Mouse (Mus musculus) retina, postnatal 1 day (tissue): ENCODE results near the gene Rnf157.

ENCODE experiments used
- DNase-seq: peaks from one replicate; pipeline ENCODE4 v3.0.0-alpha.2; 2012

Rnf157 gene

GRCm38 (mm10) chr11:116334417-116334782 is 78.4 kb downstream of the Rnf157 start:
- DNase-seq: peak; percentile 29

GRCm38 (mm10) chr11:116333526-116334416 is 79.1 kb downstream of the Rnf157 start:
- DNase-seq: peak; percentile 37

- no peak for DNase-seq
These were observed 79.9 kb downstream of the Rnf157 start for GRCm38 (mm10) chr11:116332983-116333270.

GRCm38 (mm10) chr11:116332232-116332982 is 80.4 kb downstream of the Rnf157 start:
- peak; percentile 93 for DNase-seq

GRCm38 (mm10) chr11:116330211-116330518 is 82.7 kb downstream of the Rnf157 start:
- DNase-seq: no peak

- DNase-seq: peak; percentile 86
These were observed 83.3 kb downstream of the Rnf157 start for GRCm38 (mm10) chr11:116329314-116330210.

GRCm38 (mm10) chr11:116326963-116327603 is 85.7 kb downstream of the Rnf157 start:
- DNase-seq: no peak

GRCm38 (mm10) chr11:116318719-116319659 is 93.8 kb downstream of the Rnf157 start:
- peak; percentile 86 for DNase-seq

- DNase-seq: peak; percentile 46
These were observed 100.5 kb downstream of the Rnf157 start for GRCm38 (mm10) chr11:116312359-116312758.

- DNase-seq: no peak
These were observed 101.7 kb downstream of the Rnf157 start for GRCm38 (mm10) chr11:116311169-116311568.

- DNase-seq: no peak
These were observed 103.2 kb downstream of the Rnf157 start for GRCm38 (mm10) chr11:116309601-116310000.

- no peak for DNase-seq
These were observed 104.9 kb downstream of the Rnf157 start for GRCm38 (mm10) chr11:116307762-116308531.

- DNase-seq: no peak
These were observed 105.7 kb downstream of the Rnf157 start, which contains the start of gene Exoc7 for GRCm38 (mm10) chr11:116307019-116307725. Exoc7 (minus strand) TSS chr11:116307233.

- DNase-seq: peak; percentile 97
These were observed 106.5 kb downstream of the Rnf157 start for GRCm38 (mm10) chr11:116306126-116306982.

GRCm38 (mm10) chr11:116305423-116305822 is 107.4 kb downstream of the Rnf157 start:
- no peak for DNase-seq

- DNase-seq: no peak
These were observed 114.2 kb downstream of the Rnf157 start for GRCm38 (mm10) chr11:116298621-116299020.

- no peak for DNase-seq
These were observed 114.6 kb downstream of the Rnf157 start for GRCm38 (mm10) chr11:116298221-116298620.

- DNase-seq: no peak
These were observed 115.8 kb downstream of the Rnf157 start for GRCm38 (mm10) chr11:116297017-116297416.

- no peak for DNase-seq
These were observed 116.6 kb downstream of the Rnf157 start for GRCm38 (mm10) chr11:116296191-116296734.
